Mouse (Mus musculus): ENCODE measurements around the gene Mov10l1. TPM values are rescaled to one million over a fixed set of nuclear protein-coding genes. Genes with fewer than 3 reads are reported as not detected.

Mov10l1 gene
- polyA plus RNA-seq, 1 experiment from 2014 or later, result 45.0 TPM

DNA sequence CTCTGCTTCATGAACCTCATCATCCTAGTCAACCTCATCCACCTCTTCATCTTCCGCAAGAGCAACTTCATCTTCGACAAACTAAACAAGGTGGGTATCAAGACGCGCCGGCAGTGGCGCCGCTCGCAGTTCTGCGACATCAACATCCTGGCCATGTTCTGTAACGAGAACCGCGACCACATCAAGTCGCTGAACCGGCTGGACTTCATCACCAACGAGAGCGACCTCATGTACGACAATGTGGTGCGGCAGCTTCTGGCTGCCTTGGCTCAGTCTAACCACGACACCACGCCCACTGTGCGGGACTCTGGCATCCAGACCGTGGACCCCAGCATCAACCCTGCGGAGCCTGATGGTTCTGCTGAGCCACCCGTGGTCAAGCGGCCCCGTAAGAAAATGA, 85.5 kb downstream of the Mov10l1 start:
- no peaks in the 10 kb centered on the region for H3K9me3 ChIP-seq

GRCm38 (mm10) chr15:89069336-89069840, 86.7 kb downstream of the Mov10l1 start:
- no peak for DNase-seq (ENCODE audit: low spot score)
- no peaks in the 10 kb centered on the region for H3K9me3 ChIP-seq
- peaks cover 6% of the 10 kb centered on the region; the same call in 1 of the 2 replicates for H3K36me3 ChIP-seq
- no peak overlapping the region for H3K4me3 ChIP-seq
- peaks cover 65% of the 10 kb centered on the region for H3K27me3 ChIP-seq (ENCODE audit: insufficient read depth, poor library complexity, severe bottlenecking)
- peak overlapping the region; percentile 24; the same call in 1 of the 2 replicates for H3K27ac ChIP-seq
- 71% methylated on average over 19 of the region's 19 CpGs for WGBS
- H3K4me1 ChIP-seq, result peaks cover 43% of the 10 kb centered on the region

More for the DNA sequence above, 85.5 kb downstream of the Mov10l1 start:
- H3K27ac ChIP-seq, result no peak overlapping the region
- H3K4me1 ChIP-seq, result peaks cover 31% of the 10 kb centered on the region
- DNase-seq (ENCODE audit: low spot score), result no peak
- H3K4me3 ChIP-seq, result peak overlapping the region; percentile 47
- 22% methylated on average over 26 of the region's 26 CpGs for WGBS
- H3K36me3 ChIP-seq, result peaks cover 6% of the 10 kb centered on the region; the same call in 1 of the 2 replicates
- peaks cover 77% of the 10 kb centered on the region for H3K27me3 ChIP-seq (ENCODE audit: insufficient read depth, poor library complexity, severe bottlenecking)

DNA sequence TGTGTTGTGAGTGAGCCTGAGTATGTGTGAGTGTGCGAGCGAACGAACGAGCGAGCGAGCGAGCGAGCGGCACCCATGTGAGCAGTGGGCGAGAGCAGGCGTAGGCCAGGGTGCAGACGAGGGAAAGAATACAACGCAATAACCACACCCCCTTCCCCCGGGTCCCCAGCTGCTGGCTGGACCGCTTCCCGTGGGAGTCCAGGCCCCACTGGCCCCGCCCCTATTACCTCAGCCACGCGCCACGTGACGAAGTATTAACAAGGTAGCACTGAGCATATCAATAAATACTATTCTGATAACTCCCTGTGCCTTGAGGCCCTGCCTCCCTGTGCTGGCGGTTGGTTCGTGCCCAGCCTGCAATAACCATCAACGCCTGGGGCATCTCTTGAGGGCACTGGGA, 87.9 kb downstream of the Mov10l1 start:
- H3K4me3 ChIP-seq, result no peak overlapping the region
- peaks cover 55% of the 10 kb centered on the region for H3K27me3 ChIP-seq (ENCODE audit: insufficient read depth, poor library complexity, severe bottlenecking)
- H3K27ac ChIP-seq, result no peak overlapping the region
- no peak for DNase-seq (ENCODE audit: low spot score)
- 76% methylated on average over 24 of the region's 24 CpGs for WGBS
- H3K4me1 ChIP-seq, result peaks cover 54% of the 10 kb centered on the region
- H3K36me3 ChIP-seq, result peaks cover 6% of the 10 kb centered on the region; the same call in 1 of the 2 replicates
- H3K9me3 ChIP-seq, result no peaks in the 10 kb centered on the region

- peak overlapping the region; percentile 9; the same call in 1 of the 2 replicates for H3K4me3 ChIP-seq
- H3K27me3 ChIP-seq (ENCODE audit: insufficient read depth, poor library complexity, severe bottlenecking), result peaks cover 20% of the 10 kb centered on the region
- no peak for DNase-seq (ENCODE audit: low spot score)
- no peaks in the 10 kb centered on the region for H3K9me3 ChIP-seq
- H3K4me1 ChIP-seq, result peaks cover 60% of the 10 kb centered on the region
- peaks cover 11% of the 10 kb centered on the region for H3K36me3 ChIP-seq
- 43% methylated on average over 10 of the region's 10 CpGs for WGBS
- peak overlapping the region; percentile 93 for H3K27ac ChIP-seq
These were observed 91.4 kb downstream of the Mov10l1 start for GRCm38 (mm10) chr15:89073993-89074603.

- H3K36me3 ChIP-seq, result peaks cover 13% of the 10 kb centered on the region
- H3K27ac ChIP-seq, result peak within 1 kb of the TSS; percentile 93
- WGBS, result 18% methylated on average over 11 of the region's 11 CpGs
- no peaks in the 10 kb centered on the region for H3K9me3 ChIP-seq
- H3K4me1 ChIP-seq, result peaks cover 56% of the 10 kb centered on the region
- H3K27me3 ChIP-seq (ENCODE audit: insufficient read depth, poor library complexity, severe bottlenecking), result peaks cover 12% of the 10 kb centered on the region
- peak within 1 kb of the TSS; percentile 91 for H3K4me3 ChIP-seq
- no peak for DNase-seq (ENCODE audit: low spot score)
These were observed 92.1 kb downstream of the Mov10l1 start, which contains the start of gene Trabd for GRCm38 (mm10) chr15:89074613-89075477. TSS of gene Trabd (plus strand) at chr15:89075124.

- H3K27me3 ChIP-seq (ENCODE audit: insufficient read depth, poor library complexity, severe bottlenecking), result 0 out of 2 replicates have a peak, but pooled peaks cover 5% of the 10 kb centered on the region
- WGBS, result under 1% methylated on average over 59 of the region's 59 CpGs
- H3K9me3 ChIP-seq, result no peaks in the 10 kb centered on the region
- peak overlapping the region; percentile 93 for H3K27ac ChIP-seq
- peak; percentile 94 for DNase-seq (ENCODE audit: low spot score)
- H3K4me1 ChIP-seq, result peaks cover 57% of the 10 kb centered on the region
- peaks cover 20% of the 10 kb centered on the region for H3K36me3 ChIP-seq
- H3K4me3 ChIP-seq, result peak overlapping the region; percentile 91
These were observed 92.9 kb downstream of the Mov10l1 start for GRCm38 (mm10) chr15:89075478-89076147.

GRCm38 (mm10) chr15:89076156-89076731, 93.5 kb downstream of the Mov10l1 start:
- peak overlapping the region; percentile 93 for H3K27ac ChIP-seq
- peak overlapping the region; percentile 91 for H3K4me3 ChIP-seq
- H3K27me3 ChIP-seq (ENCODE audit: insufficient read depth, poor library complexity, severe bottlenecking), result 0 out of 2 replicates have a peak, but pooled peaks cover under 1% of the 10 kb centered on the region
- peaks cover 60% of the 10 kb centered on the region for H3K4me1 ChIP-seq
- peaks cover 27% of the 10 kb centered on the region for H3K36me3 ChIP-seq
- no peaks in the 10 kb centered on the region for H3K9me3 ChIP-seq
- WGBS, result under 1% methylated on average over 36 of the region's 39 CpGs
- no peak for DNase-seq (ENCODE audit: low spot score)

DNA sequence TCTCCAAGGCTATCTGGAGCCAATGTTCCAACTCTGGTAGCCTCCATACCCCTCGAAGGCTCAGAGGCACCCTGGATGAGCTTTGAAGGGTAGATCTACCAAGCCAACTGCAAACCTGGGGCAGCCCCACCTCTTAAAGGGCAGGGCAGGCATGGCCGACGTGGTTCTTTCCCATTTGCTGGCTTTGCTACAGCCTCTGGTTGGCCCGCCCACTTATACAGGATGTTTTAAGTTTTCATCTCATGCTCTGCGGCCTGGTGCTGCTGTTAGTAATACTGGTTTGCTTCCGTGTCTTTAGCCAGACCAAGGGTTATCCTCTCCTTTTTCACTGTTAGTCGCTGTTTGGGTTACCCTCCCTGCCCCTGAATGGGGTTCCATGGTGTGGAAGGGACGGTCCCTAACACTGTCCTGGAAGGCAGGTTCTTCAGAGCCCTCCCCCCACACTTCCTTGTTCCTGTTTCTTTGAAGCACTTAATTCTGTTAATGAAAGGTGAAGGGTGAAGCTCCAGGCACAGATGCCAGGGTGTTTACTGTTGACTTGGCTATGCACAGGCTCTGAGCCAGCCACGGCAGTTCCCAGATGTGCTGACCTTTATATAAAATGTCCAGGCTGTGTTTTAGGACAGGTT, 95.6 kb downstream of the Mov10l1 start:
- Histone ChIP-seq H3K9me3 (no peaks in the 10 kb centered on the region), H3K36me3 (peaks cover 47% of the 10 kb centered on the region), H3K4me1 (peaks cover 55% of the 10 kb centered on the region), H3K27ac (no peak overlapping the region), H3K4me3 (peak overlapping the region; percentile 91), H3K27me3 (ENCODE audit: insufficient read depth, poor library complexity, severe bottlenecking) (no peaks in the 10 kb centered on the region)
- 64% methylated on average over 9 of the region's 9 CpGs for WGBS
- no peak for DNase-seq (ENCODE audit: low spot score)

DNA sequence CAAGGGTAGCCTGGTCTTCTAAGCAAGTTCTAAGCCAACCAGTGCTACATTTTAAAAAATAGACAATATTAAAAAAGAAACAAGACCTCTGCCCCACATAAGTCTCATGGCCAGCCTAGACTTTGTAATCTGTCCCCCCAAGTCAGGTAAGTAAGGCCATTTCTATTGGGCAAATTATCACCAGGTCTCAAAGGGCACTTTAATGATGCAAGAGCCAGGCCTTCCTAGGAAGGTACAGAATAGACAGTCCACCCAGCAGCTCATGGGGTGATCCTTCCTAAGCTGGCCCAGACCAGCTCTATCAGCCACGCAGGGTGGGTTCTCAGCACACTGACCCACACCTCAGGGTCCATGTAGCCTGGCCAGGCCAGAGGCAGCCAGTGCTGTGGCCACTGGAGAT, 101.2 kb downstream of the Mov10l1 start:
- Histone ChIP-seq H3K27ac (no peak overlapping the region), H3K4me1 (peaks cover 14% of the 10 kb centered on the region), H3K9me3 (no peaks in the 10 kb centered on the region), H3K27me3 (ENCODE audit: insufficient read depth, poor library complexity, severe bottlenecking) (no peaks in the 10 kb centered on the region), H3K4me3 (no peak overlapping the region), H3K36me3 (peaks cover 82% of the 10 kb centered on the region)
- WGBS, result 96% methylated on average over 1 of the region's 1 CpGs
- no peak for DNase-seq (ENCODE audit: low spot score)

DNA sequence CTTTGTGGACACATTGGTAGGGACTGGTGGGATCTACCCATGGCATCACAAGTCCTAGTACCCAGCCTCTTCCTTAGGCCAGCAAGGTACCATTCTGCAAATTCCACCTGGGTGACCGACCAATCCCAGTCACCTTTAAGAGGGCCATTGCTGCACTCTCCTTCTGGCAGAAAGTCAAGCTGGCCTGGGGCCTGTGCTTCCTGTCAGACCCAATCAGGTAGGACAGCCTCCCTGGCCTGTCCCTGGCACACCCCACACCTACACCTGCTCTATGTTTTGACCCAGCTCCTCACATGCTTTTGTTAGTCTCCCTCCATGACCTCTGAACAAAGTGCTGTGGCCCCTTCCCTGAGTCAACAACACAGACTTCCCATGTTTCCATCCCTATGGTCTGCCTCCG, 102.1 kb downstream of the Mov10l1 start:
- no peaks in the 10 kb centered on the region for H3K9me3 ChIP-seq
- WGBS, result 90% methylated on average over 2 of the region's 2 CpGs
- H3K36me3 ChIP-seq, result peaks cover 73% of the 10 kb centered on the region

GRCm38 (mm10) chr15:89088607-89089247, 106.0 kb downstream of the Mov10l1 start, which contains the start of gene Selenoo:
TSS of gene Selenoo (plus strand) at chr15:89089084.
- H3K4me1 ChIP-seq, result peaks cover 21% of the 10 kb centered on the region
- no peaks in the 10 kb centered on the region for H3K27me3 ChIP-seq (ENCODE audit: insufficient read depth, poor library complexity, severe bottlenecking)
- WGBS, result 2% methylated on average over 38 of the region's 38 CpGs
- H3K27ac ChIP-seq, result peak within 1 kb of the TSS; percentile 90
- H3K4me3 ChIP-seq, result peak within 1 kb of the TSS; percentile 96
- no peaks in the 10 kb centered on the region for H3K9me3 ChIP-seq
- peak; percentile 95 for DNase-seq (ENCODE audit: low spot score)
- peaks cover 53% of the 10 kb centered on the region for H3K36me3 ChIP-seq

More for the DNA sequence above, 102.1 kb downstream of the Mov10l1 start:
- H3K27ac ChIP-seq, result no peak overlapping the region
- peaks cover 18% of the 10 kb centered on the region for H3K4me1 ChIP-seq
- no peak overlapping the region for H3K4me3 ChIP-seq
- DNase-seq (ENCODE audit: low spot score), result no peak
- no peaks in the 10 kb centered on the region for H3K27me3 ChIP-seq (ENCODE audit: insufficient read depth, poor library complexity, severe bottlenecking)

Data from heart, embryonic 10.5 days (tissue).